Mouse (Mus musculus) Patski (cell line): ENCODE measurements around the gene Hoxd3. TPM values are rescaled to one million over a fixed set of nuclear protein-coding genes. Genes with fewer than 3 reads are reported as not detected.

Experiments used
- ATAC-seq: fragments of 100-300 bp; one replicate; pipeline ENCODE4 v1.8.0; 2021
- CTCF ChIA-PET: fragments of 350-600 bp; sonication (Branson Sonifier 250); formaldehyde crosslinking; loops from one replicate; lab custom pipeline; 2022; ENCODE audit warnings: inconsistent platforms; lab: Charles Lee
- POLR2A ChIA-PET: fragments of 350-600 bp; sonication (Branson Sonifier 250); formaldehyde crosslinking; loops from one replicate; lab custom pipeline; 2022; ENCODE audit warnings: antibody characterized with exemption, inconsistent platforms; lab: Charles Lee
- DNase-seq: peaks from one replicate; pipeline ENCODE4 v3.0.0-alpha.2; 2011; ENCODE audit warnings: low read depth, low spot score
- H3K27me3 ChIP-seq: fragments of 371-371 bp; one replicate; pipeline ENCODE4 v1.5.1; 2021
- CTCF ChIP-seq: fragments of 100-300 bp; IDR thresholded peaks from one replicate; pipeline ENCODE4 v1.5.1; 2021
- in situ Hi-C: fragments of 300-500 bp; cut with MboI; formaldehyde crosslinking; loops from 3 replicates; pipeline ENCODE4 v1.11.1; 2018; ENCODE audit warnings: low pct_unique_long_range_greater_than_20kb, mixed read lengths
- polyA plus RNA-seq: library from polyadenylated mRNA; unstranded; gene quantifications from one replicate; pipeline ENCODE4 v1.2.3, GENCODE M21; 2021

Gene Hoxd3
- polyA plus RNA-seq, 1 experiment from 2014 or later: 0.27 TPM

DNA sequence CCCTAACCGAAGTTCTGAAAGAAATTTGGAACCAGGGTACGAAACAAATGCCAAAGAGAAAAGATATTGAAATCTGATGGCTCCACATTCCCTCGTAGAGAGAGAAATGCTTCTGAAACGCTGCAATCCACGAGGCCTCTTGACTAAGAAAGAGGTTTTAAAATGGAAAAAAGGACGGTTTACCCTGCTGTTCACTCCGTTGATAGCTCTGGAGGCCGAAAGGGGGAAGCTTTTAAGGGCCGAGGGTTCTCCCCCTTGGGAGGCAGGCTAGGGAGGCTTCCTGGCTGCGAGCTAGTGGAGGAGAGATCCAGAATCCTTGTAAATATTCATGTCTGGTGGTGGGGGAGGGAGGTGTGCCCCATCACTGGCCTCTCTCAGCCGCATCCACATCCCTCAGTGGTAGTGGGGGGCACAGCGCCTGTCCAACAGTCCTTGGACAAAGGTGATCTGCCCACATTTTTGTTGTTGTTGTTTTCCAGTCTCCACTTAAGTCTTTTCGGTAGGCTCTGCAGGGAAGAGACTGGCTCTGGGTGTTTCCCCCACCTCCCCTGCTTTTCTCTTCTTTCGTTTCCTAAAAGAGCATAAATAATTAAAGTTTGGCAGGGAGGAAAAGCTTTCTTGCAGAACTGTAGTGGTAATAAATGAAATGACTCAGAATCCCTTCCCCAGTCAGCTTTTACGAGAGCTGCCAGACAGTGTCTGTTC is 32.7 kb upstream of the Hoxd3 start, which contains the start of gene Hoxd11:
Hoxd11 (plus strand) TSS at position 667 of the 705 bp plus-strand sequence.
- CTCF ChIA-PET: no interaction called here
- in situ Hi-C loops: loop anchor here (25.0 kb wide), 1 partner anchor 1083 kb away; no protein-coding TSS in a partner anchor
- TF ChIP-seq CTCF: no peak
- POLR2A ChIA-PET: no interaction called here
- H3K27me3 ChIP-seq: peaks cover 37% of the 10 kb centered on the region
- no peak for ATAC-seq
- DNase-seq: no peak

DNA sequence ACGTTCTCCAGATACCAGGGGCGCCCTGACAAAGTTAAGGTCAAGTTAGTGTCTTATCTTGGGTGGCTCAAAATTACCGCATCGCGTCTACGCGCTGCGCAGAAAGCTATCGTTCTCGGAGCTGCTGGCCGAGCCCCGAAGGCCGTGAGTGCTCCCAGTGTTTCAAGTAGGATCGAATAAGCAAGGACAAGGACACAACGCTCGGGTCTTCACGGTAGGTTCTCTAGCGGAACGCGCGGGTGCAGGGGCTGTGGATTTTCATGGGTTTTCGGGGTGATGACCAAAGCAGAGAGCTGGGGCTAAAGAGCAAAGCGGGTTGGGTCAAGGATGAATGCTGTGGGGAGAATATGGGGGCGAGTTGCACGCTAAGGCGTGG is 32.1 kb upstream of the Hoxd3 start:
- in situ Hi-C loops: loop anchor here (25.0 kb wide), 1 partner anchor 1083 kb away; no protein-coding TSS in a partner anchor
- CTCF ChIA-PET: no interaction called here
- no peak for TF ChIP-seq CTCF
- ATAC-seq: no peak
- peaks cover 42% of the 10 kb centered on the region for H3K27me3 ChIP-seq
- DNase-seq: no peak
- POLR2A ChIA-PET: no interaction called here

DNA sequence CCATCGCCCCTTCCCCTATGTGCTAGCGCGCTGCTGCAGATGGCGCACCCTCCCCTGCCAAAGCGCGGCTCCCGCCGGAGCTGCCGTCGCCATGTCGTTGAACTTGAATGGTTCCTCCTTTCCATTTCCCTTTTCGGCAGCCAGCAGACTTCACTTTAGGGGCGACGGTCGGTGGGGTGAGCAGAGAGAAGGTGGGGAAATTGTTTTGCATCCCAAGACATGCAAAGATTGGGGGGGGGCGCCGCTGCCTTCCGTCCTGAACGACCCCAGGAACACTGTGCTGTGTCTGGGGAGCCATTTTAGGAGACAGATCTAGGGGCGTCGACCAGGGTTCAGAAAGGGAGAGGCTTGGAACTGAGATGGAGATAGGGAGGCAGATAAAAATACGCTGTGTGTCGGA is 31.7 kb upstream of the Hoxd3 start:
- H3K27me3 ChIP-seq: peaks cover 42% of the 10 kb centered on the region
- DNase-seq: no peak
- in situ Hi-C loops: loop anchor here (25.0 kb wide), 1 partner anchor 1082 kb away; no protein-coding TSS in a partner anchor
- ChIA-PET CTCF (no interaction called here), POLR2A (no interaction called here)
- no peak for ATAC-seq
- TF ChIP-seq CTCF: no peak

DNA sequence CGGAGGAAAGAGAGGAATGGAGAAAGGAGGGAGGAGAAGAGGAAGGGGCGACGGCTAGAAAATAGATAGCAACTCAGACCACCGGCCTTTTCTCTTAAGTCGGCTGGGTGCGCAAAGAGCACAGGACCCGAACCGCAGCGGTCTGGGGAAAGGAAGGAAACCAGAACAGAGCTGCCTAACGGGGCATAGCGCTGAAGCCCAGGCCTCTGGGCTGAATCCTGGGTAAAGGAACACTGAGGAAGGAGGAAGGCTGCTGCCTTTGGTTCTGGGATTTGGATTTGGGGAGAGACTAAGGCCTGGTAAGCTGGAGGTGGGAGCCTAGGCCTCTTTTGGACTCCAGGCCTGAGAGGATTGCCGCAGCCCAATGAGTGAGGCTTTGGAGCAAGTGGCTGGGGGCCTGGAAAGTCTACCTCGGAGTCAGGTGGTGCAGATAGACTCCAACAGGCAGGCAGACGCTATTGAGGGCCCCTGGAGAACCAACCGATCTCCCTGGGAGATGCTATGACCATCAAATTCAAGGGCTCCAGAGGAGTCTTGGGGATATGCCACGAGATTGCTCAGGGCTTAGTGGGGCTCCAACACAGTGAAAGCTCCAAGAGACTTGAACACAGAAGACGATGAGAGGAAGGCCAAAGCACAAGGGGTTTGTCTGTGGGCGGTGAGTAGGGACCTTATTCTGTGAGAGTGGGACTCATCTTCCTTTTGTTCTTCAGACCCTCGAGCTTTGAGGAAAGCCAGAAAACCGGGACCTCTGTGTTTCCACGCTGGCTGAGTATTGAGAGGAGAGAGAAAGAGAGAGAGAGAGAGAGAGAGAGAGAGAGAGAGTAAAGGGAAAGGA is 30.9 kb upstream of the Hoxd3 start:
- ATAC-seq (no peak), DNase-seq (no peak)
- POLR2A ChIA-PET: no interaction called here
- TF ChIP-seq CTCF: no peak
- CTCF ChIA-PET: no interaction called here
- peaks cover 35% of the 10 kb centered on the region for H3K27me3 ChIP-seq
- in situ Hi-C loops: loop anchor here (25.0 kb wide), 1 partner anchor 1082 kb away; no protein-coding TSS in a partner anchor

DNA sequence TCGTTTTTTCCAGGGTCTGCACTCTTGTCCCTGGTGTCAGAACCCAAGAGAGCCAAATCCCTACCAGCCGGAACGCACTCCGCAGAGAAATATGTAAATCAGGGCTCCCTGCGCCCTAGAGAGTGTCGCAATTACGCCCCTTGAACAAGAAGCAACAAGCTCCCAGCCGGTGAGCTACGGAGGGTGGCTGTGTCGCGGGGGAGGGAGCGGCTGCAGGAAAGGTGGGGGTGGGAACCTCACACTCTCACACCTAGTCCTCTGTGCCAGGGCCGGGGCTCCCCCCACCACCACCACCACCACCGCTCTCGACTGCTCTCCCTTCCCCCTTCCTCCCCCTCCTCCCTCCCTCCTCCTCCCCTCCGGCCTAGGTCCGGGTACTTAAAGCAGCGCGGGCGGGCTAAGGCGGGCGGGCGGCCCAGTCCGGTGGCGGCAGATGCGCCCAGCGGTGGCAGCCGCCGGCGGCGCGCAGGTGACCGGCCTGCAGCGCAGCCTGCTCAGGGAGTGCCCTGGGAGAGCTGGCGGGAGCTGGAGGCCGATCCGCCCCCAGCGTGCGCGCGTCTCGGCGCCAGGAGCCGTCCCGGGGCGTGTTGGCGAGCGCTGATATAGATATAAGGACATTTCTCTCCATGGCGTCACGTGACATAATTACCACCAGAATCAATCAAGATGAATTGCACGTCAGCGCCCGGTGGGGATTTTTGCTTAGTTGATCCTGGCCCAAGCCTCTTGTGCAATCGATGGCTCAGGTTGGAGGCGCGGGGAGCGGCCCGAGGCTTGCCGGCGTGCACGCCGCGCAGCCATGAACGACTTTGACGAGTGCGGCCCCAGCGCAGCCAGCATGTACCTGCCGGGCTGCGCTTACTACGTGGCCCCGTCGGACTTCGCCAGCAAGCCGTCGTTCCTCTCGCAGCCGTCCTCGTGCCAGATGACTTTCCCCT is 29.9 kb upstream of the Hoxd3 start:
- DNase-seq (no peak), ATAC-seq (no peak)
- no peak for TF ChIP-seq CTCF

DNA sequence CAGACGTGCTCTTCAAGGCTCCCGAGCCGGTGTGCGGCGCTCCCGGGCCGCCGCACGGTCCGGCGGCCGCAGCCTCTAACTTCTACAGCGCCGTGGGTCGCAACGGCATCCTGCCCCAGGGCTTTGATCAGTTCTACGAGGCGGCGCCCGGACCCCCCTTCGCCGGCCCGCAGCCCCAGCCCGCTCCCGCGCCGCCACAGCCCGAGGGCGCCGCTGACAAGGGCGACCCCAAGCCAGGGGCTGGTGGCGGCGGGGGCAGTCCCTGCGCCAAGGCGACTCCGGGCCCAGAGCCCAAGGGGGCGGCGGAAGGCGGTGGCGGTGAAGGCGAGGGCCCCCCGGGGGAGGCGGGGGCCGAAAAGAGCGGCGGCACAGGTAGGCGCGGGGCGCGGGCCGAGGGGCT is 28.9 kb upstream of the Hoxd3 start:
- ATAC-seq (no peak), DNase-seq (no peak)
- in situ Hi-C loops: loop anchor here (25.0 kb wide), 1 partner anchor 1080 kb away; no protein-coding TSS in a partner anchor
- ChIA-PET CTCF (no interaction called here), POLR2A (no interaction called here)
- peaks cover 54% of the 10 kb centered on the region for H3K27me3 ChIP-seq
- no peak for TF ChIP-seq CTCF

More for the DNA sequence above, 29.9 kb upstream of the Hoxd3 start:
- peaks cover 45% of the 10 kb centered on the region for H3K27me3 ChIP-seq
- ChIA-PET CTCF (no interaction called here), POLR2A (no interaction called here)
- in situ Hi-C loops: loop anchor here (25.0 kb wide), 1 partner anchor 1080 kb away; no protein-coding TSS in a partner anchor

DNA sequence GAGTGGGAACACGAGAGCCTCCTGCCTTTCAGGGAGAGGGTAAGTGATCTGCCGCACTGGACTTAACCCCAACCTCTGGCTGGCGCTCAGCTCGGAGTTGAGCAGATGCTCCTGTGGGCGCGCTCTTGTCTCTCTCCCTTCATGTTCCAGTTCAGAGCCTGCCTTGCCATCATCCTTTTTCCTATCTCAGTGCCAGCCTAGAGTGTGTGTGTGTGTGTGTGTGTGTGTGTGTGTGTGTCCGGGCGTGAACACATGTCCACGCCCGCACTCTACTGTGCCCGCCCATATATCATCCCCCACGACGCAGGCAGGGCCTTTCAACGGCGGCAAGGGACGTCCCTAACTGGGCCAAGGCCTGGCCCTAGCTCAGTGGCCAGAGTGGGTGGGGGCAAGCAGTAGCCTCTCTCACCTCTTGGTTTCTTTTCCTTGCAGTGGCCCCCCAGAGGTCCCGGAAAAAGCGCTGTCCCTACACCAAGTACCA is 28.2 kb upstream of the Hoxd3 start:
- in situ Hi-C loops: loop anchor here (25.0 kb wide), 1 partner anchor 1079 kb away; no protein-coding TSS in a partner anchor
- ChIA-PET POLR2A (no interaction called here), CTCF (no interaction called here)
- peaks cover 56% of the 10 kb centered on the region for H3K27me3 ChIP-seq
- DNase-seq (no peak), ATAC-seq (no peak)
- no peak for TF ChIP-seq CTCF

DNA sequence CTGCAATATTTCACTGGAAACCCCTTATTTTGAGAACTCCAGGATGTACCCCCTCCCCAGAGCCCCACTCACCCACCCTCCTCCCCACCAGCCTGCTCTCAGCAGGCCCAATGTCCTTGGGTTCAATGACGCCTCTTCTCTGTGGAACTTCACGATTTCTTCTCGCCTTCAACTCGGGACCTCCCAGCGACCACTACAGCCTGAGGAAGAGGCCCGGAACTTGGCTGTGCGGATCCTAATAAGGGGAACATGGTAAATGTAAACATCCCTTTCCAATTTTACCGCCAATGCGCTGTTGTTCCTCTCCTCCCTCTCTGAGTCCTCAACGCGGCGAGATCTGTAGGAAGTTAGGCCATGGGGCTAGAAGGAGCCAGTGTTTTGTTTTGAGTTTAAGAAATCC is 27.6 kb upstream of the Hoxd3 start:
- DNase-seq: no peak
- H3K27me3 ChIP-seq: peaks cover 62% of the 10 kb centered on the region
- ChIA-PET POLR2A (no interaction called here), CTCF (no interaction called here)
- no peak for TF ChIP-seq CTCF
- in situ Hi-C loops: loop anchor here (25.0 kb wide), 1 partner anchor 1078 kb away; no protein-coding TSS in a partner anchor
- no peak for ATAC-seq

DNA sequence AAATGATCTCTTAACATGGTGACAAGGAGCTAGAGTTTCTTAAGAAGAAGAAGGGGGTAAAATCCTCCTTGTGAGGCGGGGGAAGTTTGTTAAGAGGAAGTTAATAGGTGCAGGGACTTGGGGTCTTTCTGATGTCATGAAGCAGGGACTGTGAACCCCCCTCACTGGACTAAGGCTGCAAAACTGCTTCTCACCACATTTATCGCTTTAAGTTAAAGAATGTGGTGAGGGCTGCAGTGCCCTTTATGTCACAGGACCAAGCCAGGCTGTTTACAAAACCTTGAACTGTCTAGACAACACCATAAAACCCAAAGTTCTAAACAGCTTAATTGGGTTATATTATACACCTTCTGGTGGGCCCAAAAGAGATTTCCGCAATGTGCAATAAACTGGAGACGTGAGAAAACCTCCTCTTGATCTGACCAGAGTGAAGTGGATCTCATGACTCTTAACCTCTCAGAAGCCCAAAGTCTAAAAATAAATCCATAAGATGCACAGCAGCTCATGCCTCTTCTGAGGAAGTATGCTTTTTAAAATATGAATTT is 26.6 kb upstream of the Hoxd3 start:
- ChIA-PET CTCF (interaction anchor here (1.0 to 2.0 kb wide), 2 partner anchors 8 to 10 kb away, joined by 3 to 6 read pairs; no protein-coding TSS in a partner anchor), POLR2A (interaction anchor here (0.6 kb wide), 1 partner anchor 56 kb away, joined by 3 read pairs; no protein-coding TSS in a partner anchor)
- DNase-seq (no peak), ATAC-seq (no peak)
- in situ Hi-C loops: loop anchor here (25.0 kb wide), 1 partner anchor 1077 kb away; no protein-coding TSS in a partner anchor
- TF ChIP-seq CTCF: no peak
- peaks cover 69% of the 10 kb centered on the region for H3K27me3 ChIP-seq
